Mouse (Mus musculus) heart, embryonic 14.5 days (tissue): Measurements from ENCODE around the gene Gabrr3. TPM values are rescaled to one million over a fixed set of nuclear protein-coding genes. Genes with fewer than 3 reads are reported as not detected.

Experiments
- ATAC-seq: fragments of 200-750 bp; cut with Nextera tagmentation; 2 replicates; pipeline ENCODE4 v1.8.0; 2017; ENCODE audit warnings: low read depth, moderate TSS enrichment; ENCODE audit not compliant: insufficient number of reproducible peaks, insufficient read depth, low FRiP score
- H3K27ac ChIP-seq, 2 experiments: fragments of 200-500 bp in 1 of 2; fragments of 300-500 bp in 1 of 2; sonication (generic) in 1 of 2; replicated peaks in 1 of 2; 2 replicates each; pipeline ENCODE4 v1.5.1; 2012 to 2014; ENCODE audit warnings: low read depth in 2 of 2, low read length in 2 of 2, control low read depth in 1 of 2, mild to moderate bottlenecking in 1 of 2, mixed read lengths in 1 of 2; ENCODE audit not compliant: control insufficient read depth in 1 of 2, insufficient read depth in 1 of 2
- H3K27me3 ChIP-seq: fragments of 300-500 bp; sonication (generic); 2 replicates; pipeline ENCODE4 v1.6.1; 2014; ENCODE audit warnings: mild to moderate bottlenecking, low read length, control low read depth; ENCODE audit not compliant: control insufficient read depth, insufficient read depth
- H3K36me3 ChIP-seq: fragments of 300-500 bp; sonication (generic); 2 replicates; pipeline ENCODE4 v1.6.1; 2014; ENCODE audit warnings: mild to moderate bottlenecking, control low read depth, low read length, mixed read lengths; ENCODE audit not compliant: control insufficient read depth, insufficient read depth
- H3K4me1 ChIP-seq, 2 experiments: fragments of 200-500 bp in 1 of 2; fragments of 300-500 bp in 1 of 2; sonication (generic) in 1 of 2; 2 replicates each; pipeline ENCODE4 v1.6.1; 2012 to 2014; ENCODE audit warnings: low read length in 2 of 2, control low read depth in 1 of 2, mixed read lengths in 1 of 2; ENCODE audit not compliant: control insufficient read depth in 2 of 2, insufficient read depth in 2 of 2
- H3K4me2 ChIP-seq: fragments of 300-500 bp; sonication (generic); 2 replicates; pipeline ENCODE4 v1.6.1; 2014; ENCODE audit warnings: mild to moderate bottlenecking, low read length
- H3K4me3 ChIP-seq, 2 experiments: fragments of 200-500 bp in 1 of 2; fragments of 300-500 bp in 1 of 2; sonication (generic) in 1 of 2; 2 replicates each; pipeline ENCODE4 v1.5.1; 2012 to 2014; ENCODE audit warnings: low read length in 2 of 2, mild to moderate bottlenecking in 2 of 2, control low read depth in 1 of 2, low read depth in 1 of 2, moderate library complexity in 1 of 2; ENCODE audit not compliant: control insufficient read depth in 1 of 2, insufficient read depth in 1 of 2
- H3K9ac ChIP-seq: fragments of 300-500 bp; sonication (generic); 2 replicates; pipeline ENCODE4 v1.6.1; 2014; ENCODE audit warnings: mild to moderate bottlenecking, low read length
- H3K9me3 ChIP-seq: fragments of 300-500 bp; sonication (generic); 2 replicates; pipeline ENCODE4 v1.6.1; 2016; ENCODE audit warnings: low read length, control low read depth; ENCODE audit not compliant: control insufficient read depth
- WGBS: fragments of 180-500 bp; shearing (Covaris S2); extraction: QIAGEN DNeasy Blood & Tissue Kit; methylation state at CpG from one replicate; pipeline ENCODE4 v1.1.7; 2014; 5-methylcytosine and 5-hydroxymethylcytosine counted together
- polyA plus RNA-seq: library from polyadenylated mRNA; unstranded; fragments of >200 nt; fragmentation: Nextera tagmentation; extraction: Ambion mirVana; gene quantifications from 2 replicates; pipeline ENCODE4 v1.2.1, GENCODE M21; 2014

Gabrr3 gene
- not detected in 2 replicates for polyA plus RNA-seq

DNA sequence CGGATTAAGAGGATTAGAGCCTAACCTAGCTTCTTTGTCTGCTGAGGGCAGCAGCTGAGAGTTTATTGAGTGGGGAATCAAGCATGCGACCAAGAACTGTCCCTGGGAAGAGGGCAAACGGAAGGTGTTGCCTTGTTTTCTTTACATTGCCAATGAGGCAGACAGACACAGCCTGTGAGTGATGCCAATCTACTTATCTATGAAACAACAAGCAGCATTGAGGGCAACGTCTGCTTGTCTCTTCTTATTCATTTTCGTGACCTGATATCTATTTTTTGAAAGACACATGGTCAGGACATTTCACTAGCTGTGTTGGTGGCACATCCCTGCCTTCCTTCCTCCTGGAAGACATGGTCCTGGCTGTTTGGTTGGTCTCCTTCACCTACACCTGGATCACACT lies at the start of gene Gabrr3:
Gene Gabrr3 (plus strand): TSS at position 301 of the 400 bp plus-strand sequence.
- Histone ChIP-seq H3K9ac (no peak within 1 kb of the TSS), H3K27ac (no peak within 1 kb of the TSS), H3K9me3 (no peaks in the 10 kb centered on the region), H3K36me3 (no peaks in the 10 kb centered on the region), H3K4me1 (no peaks in the 10 kb centered on the region), H3K4me2 (no peak within 1 kb of the TSS), H3K27me3 (no peaks in the 10 kb centered on the region), H3K4me3 (no peak within 1 kb of the TSS)
- ATAC-seq = no peak
- WGBS = 56% methylated on average over 5 of the region's 5 CpGs

DNA sequence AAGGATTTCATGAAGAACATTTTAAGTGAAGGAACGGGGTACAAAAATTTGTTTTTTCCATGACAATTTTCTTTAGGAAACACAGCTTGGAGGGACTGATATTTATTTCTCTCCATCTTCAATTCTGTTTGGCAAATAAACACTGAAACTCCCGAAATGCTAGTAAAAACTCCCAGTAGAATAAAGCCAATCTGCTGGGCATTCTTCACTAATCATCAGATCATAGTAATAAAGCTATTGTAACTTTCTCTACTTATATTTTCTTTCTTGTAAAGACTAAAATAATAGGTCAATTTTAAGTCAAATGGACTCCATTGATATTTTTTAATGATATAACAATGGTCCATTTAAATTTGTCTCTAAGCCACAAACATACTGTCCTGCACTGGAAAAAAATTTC lies 43.2 kb upstream of the Gabrr3 start, which contains the start of gene Olfr209:
Gene Olfr209 (minus strand): TSS at position 101 of the 400 bp plus-strand sequence.
- Histone ChIP-seq H3K27ac (no peak within 1 kb of the TSS), H3K27me3 (no peaks in the 10 kb centered on the region), H3K4me3 (no peak within 1 kb of the TSS), H3K9me3 (no peaks in the 10 kb centered on the region), H3K4me2 (no peak within 1 kb of the TSS), H3K9ac (no peak within 1 kb of the TSS), H3K4me1 (no peaks in the 10 kb centered on the region), H3K36me3 (no peaks in the 10 kb centered on the region)
- WGBS = 62% methylated on average over 2 of the region's 2 CpGs
- ATAC-seq = no peak

DNA sequence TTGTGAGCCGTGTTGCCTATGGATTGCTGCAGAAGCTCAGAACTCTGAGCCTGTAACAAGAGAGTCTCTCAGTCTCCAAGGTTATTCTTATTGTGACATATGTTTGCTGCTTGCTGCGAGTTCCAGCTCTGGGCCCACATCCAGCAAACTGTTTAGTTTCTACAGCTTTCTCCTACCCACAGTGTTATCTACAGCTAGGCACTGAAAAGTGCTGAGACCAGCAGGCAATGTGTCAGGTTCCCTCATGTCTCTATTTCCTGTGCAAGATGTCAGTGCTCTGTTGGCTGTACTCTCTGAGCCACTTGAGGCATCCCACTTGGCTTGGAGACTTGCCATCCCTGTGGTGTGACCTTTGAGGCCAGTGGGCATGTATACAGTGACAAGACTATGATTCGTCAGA lies 13.8 kb upstream of the Gabrr3 start:
- Histone ChIP-seq H3K4me3 (no peak overlapping the region), H3K9ac (no peak overlapping the region), H3K9me3 (0 out of 2 replicates have a peak, but pooled peaks cover 5% of the 10 kb centered on the region), H3K4me2 (no peak overlapping the region), H3K27ac (no peak overlapping the region), H3K27me3 (no peaks in the 10 kb centered on the region), H3K36me3 (no peaks in the 10 kb centered on the region), H3K4me1 (no peaks in the 10 kb centered on the region)
- ATAC-seq = no peak
- WGBS = 55% methylated on average over 3 of the region's 3 CpGs

DNA sequence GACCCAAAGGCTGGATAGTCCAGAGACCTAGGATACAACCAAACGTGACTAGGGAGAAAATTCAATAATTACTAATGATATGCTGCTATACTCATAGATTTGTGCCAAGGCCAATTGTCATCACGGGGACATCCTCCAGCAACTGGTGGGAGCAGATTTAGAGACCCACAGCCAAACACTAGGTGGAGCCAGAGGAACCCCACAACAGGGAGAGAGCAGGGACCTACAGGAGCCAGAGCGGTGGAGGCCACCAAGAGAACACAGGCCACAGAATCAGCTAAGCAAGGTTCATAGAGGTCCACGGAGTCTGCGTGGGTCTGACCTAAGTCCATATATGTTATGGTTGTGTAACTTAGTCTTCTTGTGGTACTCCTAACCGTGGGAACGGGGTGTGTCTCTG lies 6.0 kb upstream of the Gabrr3 start:
- no peak overlapping the region for H3K4me3 ChIP-seq
- H3K4me1 ChIP-seq = no peaks in the 10 kb centered on the region
- ATAC-seq = no peak
- H3K4me2 ChIP-seq = no peak overlapping the region
- WGBS = 72% methylated on average over 7 of the region's 7 CpGs
- H3K9ac ChIP-seq = no peak overlapping the region
- no peak overlapping the region for H3K27ac ChIP-seq
- no peaks in the 10 kb centered on the region for H3K27me3 ChIP-seq
- H3K9me3 ChIP-seq = 0 out of 2 replicates have a peak, but pooled peaks cover 5% of the 10 kb centered on the region
- H3K36me3 ChIP-seq = no peaks in the 10 kb centered on the region

DNA sequence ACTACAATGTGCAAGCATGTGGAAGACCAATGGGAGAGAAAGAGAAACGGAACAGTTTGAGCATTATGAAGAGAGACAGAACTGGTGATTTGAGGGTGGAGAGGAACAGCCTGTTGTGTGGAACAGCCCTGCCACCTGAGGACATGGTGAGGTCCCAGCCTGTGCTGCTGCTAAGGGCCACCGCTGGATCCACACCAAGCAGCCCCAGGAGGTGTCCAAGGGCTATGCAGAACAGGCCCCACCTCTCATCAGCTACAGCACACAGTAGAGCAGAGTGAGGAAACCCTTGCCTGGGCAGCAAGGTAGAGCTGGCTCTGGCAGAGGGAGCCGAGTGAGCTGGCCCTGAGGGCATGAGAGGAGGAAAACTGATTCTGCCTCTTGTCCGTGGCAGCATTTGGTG lies 5.1 kb upstream of the Gabrr3 start:
- ATAC-seq = no peak
- Histone ChIP-seq H3K27me3 (no peaks in the 10 kb centered on the region), H3K27ac (no peak overlapping the region), H3K36me3 (no peaks in the 10 kb centered on the region), H3K4me3 (no peak overlapping the region), H3K4me1 (no peaks in the 10 kb centered on the region), H3K9ac (no peak overlapping the region), H3K4me2 (no peak overlapping the region), H3K9me3 (0 out of 2 replicates have a peak, but pooled peaks cover 5% of the 10 kb centered on the region)
- WGBS = 78% methylated on average over 4 of the region's 4 CpGs

DNA sequence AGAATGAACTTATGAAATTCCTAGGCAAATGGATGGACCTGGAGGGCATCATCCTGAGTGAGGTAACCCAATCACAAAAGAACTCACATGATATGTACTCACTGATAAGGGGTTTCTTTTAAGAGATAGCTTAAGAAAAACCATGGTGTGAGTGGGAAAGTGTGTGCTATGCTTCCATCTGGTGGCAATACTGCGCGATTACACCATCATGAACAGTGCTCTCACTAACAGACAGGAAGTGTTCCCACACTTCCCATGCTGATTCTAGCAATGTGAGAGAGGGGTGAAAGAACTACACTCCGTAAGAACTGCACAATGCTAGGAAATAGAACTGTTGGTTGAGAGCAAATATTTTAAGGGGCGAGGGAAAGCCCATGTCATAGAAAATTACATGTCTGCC lies 3.4 kb upstream of the Gabrr3 start:
- no peak overlapping the region for H3K4me2 ChIP-seq
- no peak overlapping the region for H3K27ac ChIP-seq
- H3K4me1 ChIP-seq = no peaks in the 10 kb centered on the region
- 12% methylated on average over 4 of the region's 4 CpGs for WGBS
- no peaks in the 10 kb centered on the region for H3K36me3 ChIP-seq
- H3K27me3 ChIP-seq = no peaks in the 10 kb centered on the region
- ATAC-seq = no peak
- no peaks in the 10 kb centered on the region for H3K9me3 ChIP-seq
- H3K4me3 ChIP-seq = no peak overlapping the region
- no peak overlapping the region for H3K9ac ChIP-seq

DNA sequence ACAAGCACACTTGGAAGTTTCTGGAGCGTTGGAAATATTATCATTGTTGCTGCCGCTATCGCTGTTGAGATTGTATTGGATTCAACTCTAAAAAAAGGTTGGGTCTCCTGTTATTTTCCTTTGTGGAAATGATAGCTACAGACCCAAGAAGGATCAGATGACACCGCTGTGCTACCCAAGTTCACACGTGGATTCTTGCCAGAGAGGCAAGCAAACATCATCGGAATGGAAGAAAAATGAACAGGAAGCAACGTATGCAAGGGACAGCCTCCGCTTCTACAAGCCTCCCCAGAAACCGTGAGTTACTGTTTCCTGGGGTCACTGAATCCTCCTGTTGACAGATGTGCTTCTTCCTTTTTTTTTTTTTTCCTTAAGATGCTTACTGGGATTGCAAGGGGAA lies 2.3 kb upstream of the Gabrr3 start:
- ATAC-seq = no peak
- 65% methylated on average over 9 of the region's 9 CpGs for WGBS
- Histone ChIP-seq H3K9ac (no peak overlapping the region), H3K4me3 (no peak overlapping the region), H3K4me2 (no peak overlapping the region), H3K9me3 (no peaks in the 10 kb centered on the region), H3K27me3 (no peaks in the 10 kb centered on the region), H3K4me1 (no peaks in the 10 kb centered on the region), H3K27ac (no peak overlapping the region), H3K36me3 (no peaks in the 10 kb centered on the region)

DNA sequence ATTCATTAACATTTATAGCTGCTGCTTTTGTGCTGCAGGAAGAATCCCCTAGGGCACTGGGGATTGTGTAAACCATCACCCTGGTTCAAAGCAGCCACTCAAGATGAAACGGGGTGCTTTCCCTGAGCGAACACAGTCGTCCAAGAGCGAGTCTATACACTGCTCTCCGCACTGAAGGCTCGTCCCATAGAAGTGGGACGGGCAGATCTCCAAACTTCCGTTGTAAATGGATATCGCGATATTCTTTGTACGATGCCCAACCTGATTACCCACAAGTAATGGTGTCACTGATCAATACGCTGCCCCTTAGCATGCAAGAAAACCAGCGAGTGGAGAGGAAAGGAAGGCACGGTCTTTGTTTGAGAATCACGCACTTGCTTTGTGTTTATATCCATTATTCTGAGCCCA lies 2.2 kb downstream of the Gabrr3 start:
- Histone ChIP-seq H3K9me3 (no peaks in the 10 kb centered on the region), H3K27me3 (no peaks in the 10 kb centered on the region), H3K9ac (no peak overlapping the region), H3K4me2 (no peak overlapping the region), H3K27ac (no peak overlapping the region), H3K36me3 (no peaks in the 10 kb centered on the region), H3K4me1 (no peaks in the 10 kb centered on the region), H3K4me3 (no peak overlapping the region)
- no peak for ATAC-seq
- 82% methylated on average over 15 of the region's 15 CpGs for WGBS
